Mouse (Mus musculus) neural tube, embryonic 14.5 days (tissue): ENCODE data around the gene Pias4. TPM values are rescaled to one million over a fixed set of nuclear protein-coding genes. Genes with fewer than 3 reads are reported as not detected.
"Not testable (repeated sequence)": the region's sequence is repeated elsewhere in the genome, so short reads cannot be mapped to it uniquely, and the experiment has no call there.

Experiments
- ATAC-seq: fragments of 200-750 bp; cut with Nextera tagmentation; 2 replicates; pipeline ENCODE4 v1.8.0; 2017; ENCODE audit warnings: low read depth, mild to moderate bottlenecking, moderate TSS enrichment, moderate library complexity
- H3K27ac ChIP-seq: fragments of 300-500 bp; sonication (generic); 2 replicates; pipeline ENCODE4 v1.5.1; 2014; ENCODE audit warnings: low read depth, mild to moderate bottlenecking, control low read depth, low read length, moderate library complexity, mixed read lengths
- H3K27me3 ChIP-seq: fragments of 300-500 bp; sonication (generic); 2 replicates; pipeline ENCODE4 v1.6.1; 2014; ENCODE audit warnings: low read length; ENCODE audit not compliant: control insufficient read depth, insufficient read depth
- H3K36me3 ChIP-seq: fragments of 300-500 bp; sonication (generic); 2 replicates; pipeline ENCODE4 v1.6.1; 2014; ENCODE audit warnings: low read length, mixed read lengths; ENCODE audit not compliant: control insufficient read depth, insufficient read depth
- H3K4me1 ChIP-seq: fragments of 300-500 bp; sonication (generic); 2 replicates; pipeline ENCODE4 v1.6.1; 2014; ENCODE audit warnings: low read length; ENCODE audit not compliant: control insufficient read depth, insufficient read depth
- H3K4me2 ChIP-seq: fragments of 300-500 bp; sonication (generic); 2 replicates; pipeline ENCODE4 v1.6.1; 2014; ENCODE audit warnings: mild to moderate bottlenecking, low read depth, low read length, control low read depth
- H3K4me3 ChIP-seq: fragments of 300-500 bp; sonication (generic); 2 replicates; pipeline ENCODE4 v1.5.1; 2014; ENCODE audit warnings: low read depth, low read length, control low read depth, mixed read lengths
- H3K9ac ChIP-seq: fragments of 300-500 bp; sonication (generic); replicated peaks from 2 replicates; pipeline ENCODE4 v1.6.1; 2014; ENCODE audit warnings: low read depth, mild to moderate bottlenecking, control low read depth, low read length, mixed read lengths
- H3K9me3 ChIP-seq: fragments of 300-500 bp; sonication (generic); 2 replicates; pipeline ENCODE4 v1.6.1; 2016; ENCODE audit warnings: low read length; ENCODE audit not compliant: control insufficient read depth
- WGBS: fragments of 180-500 bp; shearing (Covaris S2); extraction: QIAGEN DNeasy Blood & Tissue Kit; methylation state at CpG from one replicate; pipeline ENCODE4 v1.1.7; 2014; 5-methylcytosine and 5-hydroxymethylcytosine counted together
- polyA plus RNA-seq: library from polyadenylated mRNA; unstranded; fragments of >200 nt; fragmentation: Nextera tagmentation; extraction: Ambion mirVana; gene quantifications from 2 replicates; pipeline ENCODE4 v1.2.1, GENCODE M21; 2014

Gene Pias4
- polyA plus RNA-seq, 1 experiment from 2014 or later: 48.4 TPM

DNA sequence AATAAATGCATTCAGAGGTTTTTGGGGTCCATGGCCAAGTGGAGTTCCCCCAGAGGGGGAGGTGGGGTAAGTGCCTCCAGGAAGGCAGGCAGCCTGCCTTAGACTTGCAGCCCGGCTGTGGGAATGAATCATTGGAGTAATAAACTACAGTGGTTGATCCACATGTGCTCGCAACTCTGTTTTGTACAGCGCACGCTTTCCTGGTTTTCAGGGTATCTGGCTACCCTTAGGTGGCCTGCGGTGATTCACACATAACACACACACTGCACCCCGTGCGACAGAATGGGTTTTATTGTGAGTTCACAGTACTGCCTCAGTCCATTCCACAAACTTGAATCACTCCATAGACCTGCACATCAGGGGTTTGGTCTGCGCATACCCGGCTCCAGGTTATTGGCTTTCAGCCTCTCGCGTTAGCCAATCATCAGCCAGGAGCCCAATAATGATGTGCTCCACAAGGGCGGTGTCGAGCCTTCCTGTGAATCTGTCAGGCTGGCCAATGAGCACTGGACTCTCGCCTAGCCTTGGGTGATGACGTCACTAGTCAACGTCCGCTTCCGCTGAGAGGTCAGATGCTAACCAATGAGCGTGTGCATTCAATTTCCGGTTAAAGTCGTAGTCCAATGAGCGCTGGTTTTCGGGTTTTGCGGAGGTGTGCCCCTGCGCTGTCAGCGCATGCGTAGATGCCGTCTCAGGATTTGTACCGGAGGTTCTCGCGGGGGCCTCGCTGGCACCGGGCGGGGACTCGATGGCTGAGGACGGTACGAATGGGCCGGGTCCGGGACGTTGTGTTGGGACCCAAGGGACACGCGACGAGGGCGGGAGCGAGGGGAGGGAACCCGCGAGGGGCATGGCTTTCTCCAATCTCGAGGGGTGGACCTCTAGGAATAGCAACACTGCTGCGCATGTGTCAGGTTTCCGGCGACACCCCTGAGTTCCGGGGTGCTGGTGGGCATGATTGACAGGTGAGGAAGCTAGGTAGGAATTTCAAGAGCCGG lies 14.9 kb upstream of the Pias4 start, which contains the start of gene Dapk3:
Gene Dapk3 (plus strand): TSS at position 670 of the 998 bp plus-strand sequence.
- Histone ChIP-seq H3K36me3 (peaks cover 54% of the 10 kb centered on the region), H3K27ac (peak within 1 kb of the TSS; percentile 88), H3K27me3 (no peaks in the 10 kb centered on the region), H3K4me2 (peak within 1 kb of the TSS; percentile 62), H3K9me3 (no peaks in the 10 kb centered on the region), H3K4me3 (peak within 1 kb of the TSS; percentile 66), H3K9ac (peak within 1 kb of the TSS; percentile 64), H3K4me1 (peaks cover 15% of the 10 kb centered on the region)
- WGBS: 4% methylated on average over 53 of the region's 53 CpGs
- peak; percentile 94 for ATAC-seq

DNA sequence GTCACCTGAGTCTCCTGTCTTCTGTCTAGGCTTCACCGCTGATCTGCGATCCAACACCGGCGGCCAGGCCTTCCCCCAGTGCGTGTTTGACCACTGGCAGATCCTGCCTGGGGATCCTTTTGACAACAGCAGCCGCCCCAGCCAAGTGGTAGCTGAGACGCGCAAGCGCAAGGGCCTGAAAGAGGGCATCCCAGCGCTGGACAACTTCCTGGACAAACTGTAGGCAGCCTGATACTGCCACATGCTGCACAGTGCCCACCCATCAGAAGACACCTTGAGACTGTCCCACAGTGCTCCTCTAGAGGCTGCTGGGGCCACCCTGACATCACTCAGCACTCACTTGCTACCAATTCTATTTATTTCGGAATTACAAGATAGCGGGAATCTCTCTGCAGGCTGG lies 14.1 kb upstream of the Pias4 start:
- H3K27me3 ChIP-seq, ATAC-seq, H3K27ac ChIP-seq, H3K4me2 ChIP-seq, H3K9ac ChIP-seq, H3K9me3 ChIP-seq, H3K4me3 ChIP-seq: not testable (repeated sequence)
- 83% methylated on average over 12 of the region's 12 CpGs for WGBS
- Histone ChIP-seq H3K36me3 (peaks cover 50% of the 10 kb centered on the region), H3K4me1 (peaks cover 16% of the 10 kb centered on the region)

DNA sequence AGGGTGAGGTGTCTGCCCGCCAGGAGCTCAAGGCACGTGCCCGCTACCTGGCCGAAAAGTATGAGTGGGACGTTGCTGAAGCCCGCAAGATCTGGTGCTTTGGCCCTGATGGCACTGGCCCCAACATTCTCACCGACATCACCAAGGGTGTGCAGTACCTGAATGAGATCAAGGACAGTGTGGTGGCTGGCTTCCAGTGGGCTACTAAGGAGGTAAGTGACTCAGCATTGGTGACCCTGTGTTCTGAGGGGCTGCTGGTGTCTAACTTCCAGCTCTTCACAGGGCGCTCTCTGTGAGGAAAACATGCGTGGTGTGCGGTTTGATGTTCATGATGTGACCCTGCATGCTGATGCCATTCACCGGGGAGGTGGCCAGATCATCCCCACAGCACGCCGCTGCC lies 13.2 kb upstream of the Pias4 start:
- Histone ChIP-seq H3K36me3 (peaks cover 50% of the 10 kb centered on the region), H3K4me2 (no peak overlapping the region), H3K27ac (no peak overlapping the region), H3K4me3 (no peak overlapping the region), H3K4me1 (peaks cover 16% of the 10 kb centered on the region), H3K27me3 (no peaks in the 10 kb centered on the region), H3K9ac (no peak overlapping the region), H3K9me3 (no peaks in the 10 kb centered on the region)
- 94% methylated on average over 13 of the region's 13 CpGs for WGBS
- no peak for ATAC-seq

DNA sequence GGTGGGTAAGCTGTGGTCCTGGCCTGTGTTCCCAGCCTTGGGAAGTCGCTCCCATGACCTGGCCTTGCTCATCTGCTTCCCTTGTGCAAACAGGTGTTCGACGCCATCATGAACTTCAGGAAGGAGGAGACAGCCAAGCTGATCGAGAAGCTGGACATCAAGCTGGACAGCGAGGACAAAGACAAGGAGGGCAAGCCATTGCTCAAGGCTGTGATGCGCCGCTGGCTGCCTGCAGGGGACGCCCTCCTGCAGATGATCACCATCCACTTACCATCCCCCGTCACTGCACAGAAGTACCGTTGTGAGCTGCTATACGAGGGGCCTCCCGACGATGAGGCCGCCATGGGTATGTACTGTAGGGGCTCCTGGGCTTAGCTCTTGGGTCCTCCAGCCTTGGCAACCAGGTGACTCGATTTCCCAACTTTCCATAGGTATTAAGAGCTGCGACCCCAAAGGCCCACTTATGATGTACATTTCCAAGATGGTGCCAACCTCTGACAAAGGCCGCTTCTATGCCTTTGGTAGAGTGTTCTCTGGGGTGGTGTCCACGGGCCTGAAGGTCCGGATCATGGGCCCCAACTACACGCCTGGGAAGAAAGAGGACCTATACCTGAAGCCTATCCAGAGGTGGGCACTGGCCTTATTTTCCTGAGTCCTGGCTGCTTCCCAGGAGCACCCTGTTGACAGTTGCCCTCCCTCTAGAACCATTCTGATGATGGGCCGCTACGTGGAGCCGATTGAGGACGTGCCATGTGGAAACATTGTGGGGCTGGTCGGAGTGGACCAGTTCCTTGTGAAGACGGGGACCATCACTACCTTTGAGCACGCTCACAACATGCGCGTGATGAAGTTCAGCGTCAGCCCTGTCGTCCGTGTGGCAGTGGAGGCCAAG lies 12.0 kb upstream of the Pias4 start:
- Histone ChIP-seq H3K27ac (no peak overlapping the region), H3K4me1 (peaks cover 16% of the 10 kb centered on the region)
- no peak for ATAC-seq

DNA sequence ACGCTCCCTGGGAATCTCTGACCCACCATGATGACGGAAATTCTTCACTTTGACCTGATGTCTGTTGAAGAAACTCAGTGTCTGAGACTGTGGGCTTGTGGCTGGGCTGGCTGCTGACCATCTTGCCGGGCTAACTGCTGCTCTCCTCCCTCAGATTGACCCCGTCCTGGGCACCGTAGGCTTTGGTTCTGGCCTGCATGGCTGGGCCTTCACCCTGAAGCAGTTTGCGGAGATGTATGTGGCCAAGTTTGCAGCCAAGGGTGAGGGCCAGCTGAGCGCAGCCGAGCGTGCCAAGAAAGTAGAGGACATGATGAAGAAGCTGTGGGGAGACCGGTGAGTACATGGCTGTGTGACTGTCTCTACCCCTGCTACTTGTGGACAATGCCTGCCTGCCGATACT lies 11.2 kb upstream of the Pias4 start:
- H3K4me3 ChIP-seq: no peak overlapping the region
- WGBS: 91% methylated on average over 11 of the region's 11 CpGs
- H3K27ac ChIP-seq: no peak overlapping the region
- peaks cover 18% of the 10 kb centered on the region for H3K4me1 ChIP-seq
- H3K36me3 ChIP-seq: peaks cover 50% of the 10 kb centered on the region
- peak overlapping the region; percentile 1; the same call in 1 of the 2 replicates for H3K9ac ChIP-seq
- no peaks in the 10 kb centered on the region for H3K27me3 ChIP-seq
- no peaks in the 10 kb centered on the region for H3K9me3 ChIP-seq
- H3K4me2 ChIP-seq: no peak overlapping the region
- ATAC-seq: no peak

More for the DNA sequence above, 12.0 kb upstream of the Pias4 start:
- H3K36me3 ChIP-seq: peaks cover 50% of the 10 kb centered on the region
- no peaks in the 10 kb centered on the region for H3K9me3 ChIP-seq
- H3K4me3 ChIP-seq: no peak overlapping the region
- WGBS: 93% methylated on average over 32 of the region's 32 CpGs
- no peak overlapping the region for H3K9ac ChIP-seq
- no peaks in the 10 kb centered on the region for H3K27me3 ChIP-seq
- H3K4me2 ChIP-seq: no peak overlapping the region

DNA sequence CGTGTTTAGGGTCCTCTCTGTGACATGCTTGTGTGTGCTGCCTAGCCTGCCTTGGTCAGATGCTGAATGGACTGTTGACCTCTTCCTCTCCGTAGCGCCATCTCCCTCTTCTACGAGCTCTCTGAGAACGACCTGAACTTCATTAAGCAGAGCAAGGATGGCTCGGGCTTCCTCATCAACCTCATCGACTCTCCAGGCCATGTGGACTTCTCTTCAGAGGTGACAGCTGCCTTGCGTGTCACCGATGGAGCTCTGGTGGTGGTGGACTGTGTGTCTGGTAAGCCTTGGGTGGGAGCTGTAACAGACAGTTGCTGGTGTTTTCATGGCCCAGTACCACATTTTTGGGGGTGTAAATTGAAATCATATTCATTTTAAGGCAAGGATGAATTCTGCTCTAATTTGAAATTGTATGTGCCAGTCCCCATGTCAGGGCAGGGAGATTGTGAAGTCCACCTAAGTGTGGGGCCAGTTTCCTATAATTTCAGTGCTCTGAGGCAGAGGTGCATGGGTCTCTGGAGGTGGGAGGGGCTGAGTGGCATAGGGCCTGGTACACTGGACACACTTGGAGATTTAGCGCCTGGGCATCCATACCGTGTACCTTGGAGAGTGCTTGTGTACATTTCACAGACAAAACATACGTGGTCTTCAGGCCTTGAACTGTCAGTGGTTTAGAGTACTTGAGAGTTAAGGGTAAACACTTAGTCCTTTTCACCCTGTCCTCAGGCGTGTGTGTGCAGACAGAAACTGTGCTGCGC lies 10.4 kb upstream of the Pias4 start:
- H3K4me1 ChIP-seq: peaks cover 17% of the 10 kb centered on the region
- 66% methylated on average over 14 of the region's 14 CpGs for WGBS
- H3K36me3 ChIP-seq: peaks cover 50% of the 10 kb centered on the region
- H3K27me3 ChIP-seq: no peaks in the 10 kb centered on the region
- ATAC-seq: no peak
- H3K4me3 ChIP-seq: peak overlapping the region; percentile 98
- H3K9ac ChIP-seq: peak overlapping the region; percentile 97
- H3K9me3 ChIP-seq: no peaks in the 10 kb centered on the region
- H3K27ac ChIP-seq: no peak overlapping the region
- peak overlapping the region; percentile 99 for H3K4me2 ChIP-seq

DNA sequence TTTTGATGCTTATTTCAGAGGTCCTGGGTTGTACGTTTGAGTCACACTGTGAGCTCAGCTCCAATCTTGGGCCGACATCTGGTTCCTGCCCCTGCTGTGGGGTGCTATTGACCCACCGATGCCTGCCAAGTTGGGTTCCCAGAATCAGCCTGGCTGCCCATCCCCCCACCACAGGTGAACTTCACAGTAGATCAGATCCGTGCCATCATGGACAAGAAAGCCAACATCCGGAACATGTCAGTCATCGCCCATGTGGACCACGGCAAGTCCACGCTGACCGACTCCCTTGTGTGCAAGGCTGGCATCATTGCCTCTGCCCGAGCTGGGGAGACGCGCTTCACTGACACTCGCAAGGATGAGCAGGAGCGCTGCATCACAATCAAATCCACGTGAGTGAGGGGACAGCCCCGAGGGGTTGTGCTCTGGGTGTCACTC lies 9.8 kb upstream of the Pias4 start:
- H3K9ac ChIP-seq: peak overlapping the region; percentile 97
- ATAC-seq: no peak
- peaks cover 50% of the 10 kb centered on the region for H3K36me3 ChIP-seq
- no peaks in the 10 kb centered on the region for H3K9me3 ChIP-seq
- peak overlapping the region; percentile 81; the same call in 1 of the 2 replicates for H3K27ac ChIP-seq
- peaks cover 17% of the 10 kb centered on the region for H3K4me1 ChIP-seq
- H3K4me2 ChIP-seq: peak overlapping the region; percentile 99
- WGBS: 14% methylated on average over 16 of the region's 16 CpGs
- peak overlapping the region; percentile 98 for H3K4me3 ChIP-seq
- H3K27me3 ChIP-seq: no peaks in the 10 kb centered on the region

DNA sequence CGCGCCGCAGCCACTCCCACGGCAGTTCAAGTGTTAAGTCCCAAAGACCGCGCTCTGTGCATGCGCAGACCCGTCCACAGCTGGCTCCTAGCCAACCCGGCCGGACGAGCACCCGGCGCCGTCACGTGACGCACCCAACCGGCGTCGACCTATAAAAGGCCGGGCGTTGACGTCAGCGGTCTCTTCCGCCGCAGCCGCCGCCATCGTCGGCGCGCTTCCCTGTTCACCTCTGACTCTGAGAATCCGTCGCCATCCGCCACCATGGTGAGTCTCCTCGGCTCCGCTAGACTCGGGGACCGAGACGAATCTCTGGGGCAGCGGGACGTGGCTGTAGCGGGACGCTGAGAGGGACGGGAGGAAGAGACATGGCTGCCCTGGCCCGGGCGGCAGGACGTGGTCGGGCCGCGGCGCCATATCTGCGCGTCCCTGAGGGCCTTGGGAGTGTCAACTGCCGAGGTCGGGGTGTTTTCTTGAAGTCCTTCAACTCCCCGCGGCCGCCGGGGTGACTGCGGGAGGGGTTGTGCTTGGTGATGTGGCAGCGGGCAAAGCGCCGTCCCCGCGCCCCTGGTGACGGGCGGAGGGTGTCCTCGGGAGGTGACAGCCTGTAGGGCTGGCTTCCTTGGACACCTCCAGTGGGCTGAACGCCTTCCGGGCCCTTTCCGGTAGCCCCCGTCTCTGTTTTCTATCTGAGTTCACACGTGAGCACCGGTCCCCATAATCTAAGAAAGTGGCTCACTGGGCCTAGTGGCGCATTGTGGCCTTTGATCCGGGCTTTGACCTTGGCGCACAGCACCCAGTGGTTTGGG lies 8.9 kb upstream of the Pias4 start, which contains the start of gene Eef2:
Gene Eef2 (plus strand): TSS at position 166 of the 806 bp plus-strand sequence.
- Histone ChIP-seq H3K27me3 (no peaks in the 10 kb centered on the region), H3K9ac (peak within 1 kb of the TSS; percentile 97), H3K4me3 (peak within 1 kb of the TSS; percentile 98), H3K4me1 (peaks cover 17% of the 10 kb centered on the region), H3K9me3 (no peaks in the 10 kb centered on the region), H3K4me2 (peak within 1 kb of the TSS; percentile 99), H3K27ac (peak within 1 kb of the TSS; percentile 81), H3K36me3 (peaks cover 42% of the 10 kb centered on the region)
- peak; percentile 69 for ATAC-seq
- under 1% methylated on average over 77 of the region's 77 CpGs for WGBS
